Mouse (Mus musculus): ENCODE results near the gene Fam102a. TPM values are rescaled to one million over a fixed set of nuclear protein-coding genes. Genes with fewer than 3 reads are reported as not detected.

Gene Fam102a
- polyA plus RNA-seq, 1 experiment from 2014 or later, result 4.4 TPM

GRCm38 (mm10) chr2:32601417-32602065 lies 66.4 kb downstream of the Fam102a start:
- Histone ChIP-seq H3K9ac (ENCODE audit: low read length) (no peak overlapping the region), H3K27ac (ENCODE audit: low read depth, low read length) (no peak overlapping the region), H3K9me3 (replicated peaks; ENCODE audit: control insufficient read depth, low read length) (no peaks in the 10 kb centered on the region), H3K4me3 (ENCODE audit: low read depth, low read length) (no peak overlapping the region), H3K27me3 (replicated peaks; ENCODE audit: control insufficient read depth, insufficient read depth, low read length) (no peaks in the 10 kb centered on the region), H3K36me3 (ENCODE audit: control insufficient read depth, insufficient read depth, low read length) (peaks cover 6% of the 10 kb centered on the region; the same call in 1 of the 2 replicates), H3K4me2 (ENCODE audit: low read length) (no peak overlapping the region), H3K4me1 (ENCODE audit: control insufficient read depth, insufficient read depth, low read length) (no peaks in the 10 kb centered on the region)
- WGBS, result 45% methylated on average over 7 of the region's 8 CpGs
- ATAC-seq (no peak), DNase-seq (ENCODE audit: low spot score) (no peak)

- H3K27ac ChIP-seq (ENCODE audit: low read depth, low read length), result no peak overlapping the region
- H3K27me3 ChIP-seq (replicated peaks; ENCODE audit: control insufficient read depth, insufficient read depth, low read length), result no peaks in the 10 kb centered on the region
- H3K9ac ChIP-seq (ENCODE audit: low read length), result no peak overlapping the region
- WGBS, result 0% methylated on average over 11 of the region's 11 CpGs
- DNase-seq (ENCODE audit: low spot score) (peak; percentile 76), ATAC-seq (peak; percentile 51; the same call in 1 of the 2 replicates)
- no peaks in the 10 kb centered on the region for H3K4me1 ChIP-seq (ENCODE audit: control insufficient read depth, insufficient read depth, low read length)
- no peaks in the 10 kb centered on the region for H3K36me3 ChIP-seq (ENCODE audit: control insufficient read depth, insufficient read depth, low read length)
- H3K4me3 ChIP-seq (ENCODE audit: low read depth, low read length), result peak overlapping the region; percentile 13; the same call in 1 of the 2 replicates
- H3K9me3 ChIP-seq (replicated peaks; ENCODE audit: control insufficient read depth, low read length), result no peaks in the 10 kb centered on the region
- peak overlapping the region; percentile 39 for H3K4me2 ChIP-seq (ENCODE audit: low read length)
Observed at GRCm38 (mm10) chr2:32602600-32603054, 67.5 kb downstream of the Fam102a start.

GRCm38 (mm10) chr2:32604631-32605030 lies 69.5 kb downstream of the Fam102a start:
- 49% methylated on average over 10 of the region's 10 CpGs for WGBS
- H3K9ac ChIP-seq (ENCODE audit: low read length), result no peak overlapping the region
- no peaks in the 10 kb centered on the region for H3K27me3 ChIP-seq (replicated peaks; ENCODE audit: control insufficient read depth, insufficient read depth, low read length)
- H3K36me3 ChIP-seq (ENCODE audit: control insufficient read depth, insufficient read depth, low read length), result no peaks in the 10 kb centered on the region
- no peaks in the 10 kb centered on the region for H3K4me1 ChIP-seq (ENCODE audit: control insufficient read depth, insufficient read depth, low read length)
- H3K4me2 ChIP-seq (ENCODE audit: low read length), result no peak overlapping the region
- H3K27ac ChIP-seq (ENCODE audit: low read depth, low read length), result no peak overlapping the region
- DNase-seq (ENCODE audit: low spot score) (no peak), ATAC-seq (no peak)
- no peaks in the 10 kb centered on the region for H3K9me3 ChIP-seq (replicated peaks; ENCODE audit: control insufficient read depth, low read length)
- no peak overlapping the region for H3K4me3 ChIP-seq (ENCODE audit: low read depth, low read length)

GRCm38 (mm10) chr2:32606161-32607142 lies 71.3 kb downstream of the Fam102a start:
- Histone ChIP-seq H3K27me3 (replicated peaks; ENCODE audit: control insufficient read depth, insufficient read depth, low read length) (no peaks in the 10 kb centered on the region), H3K4me2 (ENCODE audit: low read length) (peak overlapping the region; percentile 89), H3K4me1 (ENCODE audit: control insufficient read depth, insufficient read depth, low read length) (peaks cover 2% of the 10 kb centered on the region; the same call in 1 of the 2 replicates), H3K9me3 (replicated peaks; ENCODE audit: control insufficient read depth, low read length) (no peaks in the 10 kb centered on the region), H3K4me3 (ENCODE audit: low read depth, low read length) (peak overlapping the region; percentile 72), H3K36me3 (ENCODE audit: control insufficient read depth, insufficient read depth, low read length) (no peaks in the 10 kb centered on the region), H3K9ac (ENCODE audit: low read length) (peak overlapping the region; percentile 79), H3K27ac (ENCODE audit: low read depth, low read length) (no peak overlapping the region)
- DNase-seq (ENCODE audit: low spot score), result peak; percentile 88
- 13% methylated on average over 47 of the region's 55 CpGs for WGBS
- peak; percentile 88 for ATAC-seq

- H3K27ac ChIP-seq (ENCODE audit: low read depth, low read length), result no peak overlapping the region
Observed at GRCm38 (mm10) chr2:32607262-32607947, 72.3 kb downstream of the Fam102a start.

GRCm38 (mm10) chr2:32608141-32608777 lies 73.1 kb downstream of the Fam102a start:
- Histone ChIP-seq H3K27ac (ENCODE audit: low read depth, low read length) (no peak overlapping the region), H3K36me3 (ENCODE audit: control insufficient read depth, insufficient read depth, low read length) (no peaks in the 10 kb centered on the region), H3K4me2 (ENCODE audit: low read length) (peak overlapping the region; percentile 30), H3K9ac (ENCODE audit: low read length) (no peak overlapping the region; the same call in 1 of the 2 replicates), H3K4me3 (ENCODE audit: low read depth, low read length) (peak overlapping the region; percentile 72; the same call in 1 of the 2 replicates), H3K4me1 (ENCODE audit: control insufficient read depth, insufficient read depth, low read length) (peaks cover 2% of the 10 kb centered on the region; the same call in 1 of the 2 replicates), H3K9me3 (replicated peaks; ENCODE audit: control insufficient read depth, low read length) (no peaks in the 10 kb centered on the region), H3K27me3 (replicated peaks; ENCODE audit: control insufficient read depth, insufficient read depth, low read length) (no peaks in the 10 kb centered on the region)
- ATAC-seq (peak; percentile 22; the same call in 1 of the 2 replicates), DNase-seq (ENCODE audit: low spot score) (peak; percentile 41)
- 11% methylated on average over 25 of the region's 25 CpGs for WGBS

More at GRCm38 (mm10) chr2:32607262-32607947, 72.3 kb downstream of the Fam102a start:
- Histone ChIP-seq H3K27me3 (replicated peaks; ENCODE audit: control insufficient read depth, insufficient read depth, low read length) (no peaks in the 10 kb centered on the region), H3K36me3 (ENCODE audit: control insufficient read depth, insufficient read depth, low read length) (no peaks in the 10 kb centered on the region), H3K4me2 (ENCODE audit: low read length) (peak overlapping the region; percentile 89), H3K4me3 (ENCODE audit: low read depth, low read length) (peak overlapping the region; percentile 72), H3K9me3 (replicated peaks; ENCODE audit: control insufficient read depth, low read length) (no peaks in the 10 kb centered on the region), H3K9ac (ENCODE audit: low read length) (peak overlapping the region; percentile 79), H3K4me1 (ENCODE audit: control insufficient read depth, insufficient read depth, low read length) (peaks cover 2% of the 10 kb centered on the region; the same call in 1 of the 2 replicates)
- DNase-seq (ENCODE audit: low spot score) (peak; percentile 43), ATAC-seq (peak; percentile 33)
- WGBS, result 7% methylated on average over 32 of the region's 34 CpGs

GRCm38 (mm10) chr2:32608778-32609435 lies 73.8 kb downstream of the Fam102a start:
- no peaks in the 10 kb centered on the region for H3K36me3 ChIP-seq (ENCODE audit: control insufficient read depth, insufficient read depth, low read length)
- H3K27ac ChIP-seq (ENCODE audit: low read depth, low read length), result no peak overlapping the region
- 45% methylated on average over 18 of the region's 18 CpGs for WGBS
- DNase-seq (ENCODE audit: low spot score), result no peak
- H3K4me1 ChIP-seq (ENCODE audit: control insufficient read depth, insufficient read depth, low read length), result peaks cover 2% of the 10 kb centered on the region; the same call in 1 of the 2 replicates
- peak overlapping the region; percentile 30 for H3K4me2 ChIP-seq (ENCODE audit: low read length)
- H3K9ac ChIP-seq (ENCODE audit: low read length), result no peak overlapping the region; the same call in 1 of the 2 replicates
- ATAC-seq, result no peak
- H3K4me3 ChIP-seq (ENCODE audit: low read depth, low read length), result no peak overlapping the region
- H3K9me3 ChIP-seq (replicated peaks; ENCODE audit: control insufficient read depth, low read length), result no peaks in the 10 kb centered on the region
- no peaks in the 10 kb centered on the region for H3K27me3 ChIP-seq (replicated peaks; ENCODE audit: control insufficient read depth, insufficient read depth, low read length)

Data from forebrain, embryonic 14.5 days (tissue).